Mouse (Mus musculus): Measurements from ENCODE around the gene Ptpn23. TPM values are rescaled to one million over a fixed set of nuclear protein-coding genes. Genes with fewer than 3 reads are reported as not detected.
"Not testable (repeated sequence)": the region's sequence is repeated elsewhere in the genome, so short reads cannot be mapped to it uniquely, and the experiment has no call there.

Ptpn23 gene
- total RNA-seq (2021): 10 to 100 TPM; 50.5 to 82.0 TPM
- long read RNA-seq, experiment 1, partial matches to known transcripts: 8 of 9 reads
- long read RNA-seq, experiment 1, other reads (novel, unspliced or antisense): 1 of 9 reads
- long read RNA-seq, experiment 2, partial matches to known transcripts: 5 of 5 reads
- long read RNA-seq, experiment 2, other reads (novel, unspliced or antisense): 0 of 5 reads

DNA sequence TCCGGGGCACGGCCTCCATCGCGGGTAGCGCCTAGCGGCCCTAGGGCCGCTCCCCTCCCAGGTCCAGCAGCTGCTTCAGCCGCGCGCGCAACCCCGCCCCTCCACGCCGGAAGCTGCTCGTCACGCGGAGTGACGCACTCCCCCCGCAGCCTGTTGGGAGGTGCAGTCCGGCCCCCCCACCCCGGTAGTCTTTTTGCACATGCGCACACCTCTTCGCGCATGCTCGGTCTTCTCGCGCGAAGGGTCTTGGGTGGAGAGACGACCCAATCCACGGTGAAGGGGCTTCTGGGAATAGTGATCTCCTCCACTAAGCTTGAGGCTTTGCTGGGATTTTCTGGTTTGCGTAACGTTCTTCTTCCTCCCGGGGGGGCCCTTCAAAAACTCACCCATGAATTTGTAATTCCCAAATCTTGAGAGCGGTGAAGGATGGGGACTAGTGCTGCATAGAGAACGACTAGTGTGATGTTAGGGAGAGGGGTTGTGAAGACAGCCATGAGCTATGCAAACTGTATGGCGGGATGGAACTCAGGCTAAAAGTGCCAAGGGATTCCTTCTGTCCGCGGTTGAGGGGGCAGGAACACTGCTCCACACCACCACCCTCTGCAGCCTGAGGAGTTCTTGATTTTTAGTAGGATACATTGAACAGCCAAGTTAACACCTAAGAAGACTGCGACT lies at the start of gene Ptpn23:
Ptpn23 (minus strand) TSS at position 115 of the 675 bp plus-strand sequence.
- peak; percentile 97 to 98 for DNase-seq

DNA sequence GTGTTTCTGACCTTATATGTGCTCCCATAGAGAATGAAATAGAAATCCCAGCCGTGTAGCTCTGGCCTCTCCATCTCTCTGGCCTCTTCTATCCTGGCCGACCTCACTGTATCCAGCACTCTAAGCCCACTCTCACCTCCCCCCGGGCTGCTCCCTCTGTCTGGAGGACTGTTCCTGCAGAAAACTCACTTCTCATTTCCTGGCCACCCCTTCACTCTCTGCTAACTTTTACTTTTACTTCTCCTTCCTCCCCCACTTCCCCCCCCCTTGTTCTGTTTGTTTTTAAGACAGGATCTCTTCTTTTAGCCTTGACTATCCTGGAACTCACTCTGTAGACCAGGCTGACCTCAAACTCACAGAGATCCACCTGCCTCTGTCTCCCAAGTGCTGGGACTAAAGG lies 44.5 kb upstream of the Ptpn23 start:
- DNase-seq: no peak

GRCm38 (mm10) chr9:110448857-110449617 lies 41.0 kb upstream of the Ptpn23 start:
- peak; percentile 64 to 79 for DNase-seq

- no peak for DNase-seq
These were observed 40.3 kb upstream of the Ptpn23 start for GRCm38 (mm10) chr9:110448356-110448755.

GRCm38 (mm10) chr9:110440559-110440958 lies 32.5 kb upstream of the Ptpn23 start:
- DNase-seq: no peak

- DNase-seq: no peak
These were observed 32.0 kb upstream of the Ptpn23 start for GRCm38 (mm10) chr9:110440049-110440448.

GRCm38 (mm10) chr9:110436041-110436440 lies 28.0 kb upstream of the Ptpn23 start:
- DNase-seq: no peak

GRCm38 (mm10) chr9:110433045-110433444 lies 25.0 kb upstream of the Ptpn23 start:
- no peak for DNase-seq

- DNase-seq: no peak
These were observed 23.2 kb upstream of the Ptpn23 start for GRCm38 (mm10) chr9:110431241-110431640.

DNA sequence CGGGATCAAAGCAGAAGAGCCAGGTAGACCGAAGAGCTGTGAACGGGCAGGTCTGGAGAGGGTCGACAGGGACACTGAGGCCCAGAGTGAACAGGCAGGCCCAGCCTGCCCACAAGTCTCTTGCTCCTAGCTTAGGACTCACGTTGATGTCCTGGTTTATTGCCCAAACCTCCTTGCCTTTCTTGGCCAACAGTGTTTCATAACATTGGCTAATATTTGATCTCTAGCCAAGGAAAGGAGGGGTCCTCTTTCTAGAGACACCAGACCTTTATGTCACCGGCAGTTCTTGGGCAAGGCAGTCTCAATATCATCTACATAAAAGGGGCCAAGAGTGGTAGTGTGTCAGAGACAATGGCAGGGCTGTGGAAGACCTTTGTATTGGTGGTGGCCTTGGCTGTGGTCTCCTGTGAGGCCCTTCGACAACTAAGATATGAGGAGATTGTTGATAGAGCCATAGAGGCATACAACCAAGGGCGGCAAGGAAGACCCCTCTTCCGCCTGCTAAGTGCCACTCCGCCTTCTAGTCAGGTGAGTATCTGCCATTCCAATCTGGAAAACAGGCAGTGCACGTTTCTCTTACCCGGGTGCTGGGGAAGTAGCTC lies 11.6 kb upstream of the Ptpn23 start, which contains the start of gene Ngp:
Ngp (plus strand) TSS at position 237 of the 602 bp plus-strand sequence.
- no peak for DNase-seq

DNA sequence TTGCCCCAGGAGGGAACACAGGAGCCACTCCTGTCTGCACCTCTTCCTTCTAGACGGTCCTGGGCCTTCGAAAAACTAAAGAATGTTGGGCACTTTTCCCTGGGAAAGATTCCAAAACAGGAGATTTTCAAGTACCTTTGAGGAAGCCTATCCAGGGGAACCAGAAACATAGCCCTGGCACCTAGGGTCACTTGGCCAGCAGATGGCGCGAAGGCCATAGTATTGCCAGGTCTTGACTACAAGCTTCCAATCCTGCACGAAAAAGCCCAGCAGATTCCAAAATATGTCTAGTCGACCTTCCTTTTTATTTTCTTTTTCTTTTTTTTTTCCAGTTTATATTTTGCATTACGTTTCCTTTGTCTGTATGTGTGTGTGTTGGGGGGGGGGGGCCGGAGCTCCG lies 5.8 kb upstream of the Ptpn23 start:
- peak; percentile 48 to 60 for DNase-seq

DNA sequence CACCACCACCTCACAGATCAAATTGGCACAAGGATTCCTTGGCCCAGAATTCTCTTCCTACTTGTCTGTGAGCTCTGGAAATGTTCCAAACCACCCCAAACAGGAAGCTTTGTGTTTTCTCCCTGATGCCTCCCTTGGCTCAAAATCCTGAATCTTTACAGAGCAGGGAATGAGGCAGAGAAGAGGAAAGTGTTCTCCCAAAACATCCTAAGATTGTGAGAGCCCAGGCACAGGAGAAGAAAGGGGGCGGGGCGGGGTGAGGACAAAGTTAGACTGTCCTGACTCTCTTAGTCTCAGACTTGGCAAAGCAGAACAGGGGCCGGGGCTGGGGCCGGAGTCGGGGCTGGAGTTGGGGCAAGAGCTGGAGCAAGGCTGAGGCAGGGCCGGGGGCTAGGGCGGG lies 4.9 kb upstream of the Ptpn23 start:
- DNase-seq: no peak

DNA sequence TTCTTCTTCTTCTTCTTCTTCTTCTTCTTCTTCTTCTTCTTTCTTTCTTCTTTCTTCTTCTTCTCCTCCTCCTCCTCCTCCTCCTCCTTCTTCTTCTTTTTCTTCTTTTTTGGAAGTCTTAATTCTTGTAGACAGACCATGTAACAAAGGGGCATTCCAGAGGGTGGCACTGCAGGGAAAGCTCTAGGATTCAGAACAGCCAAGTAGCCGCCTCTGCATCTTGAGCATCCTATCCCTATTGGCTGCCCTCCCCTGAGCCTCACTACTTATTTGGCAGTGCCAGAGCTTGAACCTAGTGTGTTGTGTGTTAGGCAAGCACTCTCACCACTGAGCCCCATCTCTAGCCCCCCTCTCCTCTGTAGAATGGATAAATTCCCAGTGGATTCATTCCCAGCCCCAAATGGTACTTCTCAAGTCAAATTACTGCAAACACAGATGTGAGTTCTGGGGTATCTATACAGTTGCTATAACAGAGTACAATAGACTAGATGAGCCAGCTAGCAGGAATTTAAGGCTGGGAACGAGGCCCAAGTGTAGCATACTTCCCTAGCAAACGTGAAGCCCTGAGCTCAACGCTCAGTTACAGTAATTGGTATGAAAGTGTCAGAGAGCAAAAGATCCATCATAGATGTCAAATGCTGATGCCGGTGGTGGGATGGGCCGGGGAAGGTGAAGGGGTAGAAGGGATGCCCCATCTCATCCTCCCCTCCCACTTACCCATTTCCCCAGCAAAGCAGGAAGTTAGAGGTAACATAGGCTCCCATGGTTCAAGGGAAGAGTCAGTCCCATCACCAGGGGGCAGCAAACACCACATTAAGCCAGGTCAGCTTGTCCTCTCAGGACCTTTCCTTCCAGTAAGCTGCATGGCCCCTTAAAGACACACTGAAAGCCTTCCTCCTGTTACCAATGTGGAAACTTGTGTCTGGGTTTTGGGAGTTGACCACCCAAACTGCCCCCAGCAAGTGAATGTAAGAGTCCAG lies 3.2 kb upstream of the Ptpn23 start:
- DNase-seq: peak; percentile 85 to 92

DNA sequence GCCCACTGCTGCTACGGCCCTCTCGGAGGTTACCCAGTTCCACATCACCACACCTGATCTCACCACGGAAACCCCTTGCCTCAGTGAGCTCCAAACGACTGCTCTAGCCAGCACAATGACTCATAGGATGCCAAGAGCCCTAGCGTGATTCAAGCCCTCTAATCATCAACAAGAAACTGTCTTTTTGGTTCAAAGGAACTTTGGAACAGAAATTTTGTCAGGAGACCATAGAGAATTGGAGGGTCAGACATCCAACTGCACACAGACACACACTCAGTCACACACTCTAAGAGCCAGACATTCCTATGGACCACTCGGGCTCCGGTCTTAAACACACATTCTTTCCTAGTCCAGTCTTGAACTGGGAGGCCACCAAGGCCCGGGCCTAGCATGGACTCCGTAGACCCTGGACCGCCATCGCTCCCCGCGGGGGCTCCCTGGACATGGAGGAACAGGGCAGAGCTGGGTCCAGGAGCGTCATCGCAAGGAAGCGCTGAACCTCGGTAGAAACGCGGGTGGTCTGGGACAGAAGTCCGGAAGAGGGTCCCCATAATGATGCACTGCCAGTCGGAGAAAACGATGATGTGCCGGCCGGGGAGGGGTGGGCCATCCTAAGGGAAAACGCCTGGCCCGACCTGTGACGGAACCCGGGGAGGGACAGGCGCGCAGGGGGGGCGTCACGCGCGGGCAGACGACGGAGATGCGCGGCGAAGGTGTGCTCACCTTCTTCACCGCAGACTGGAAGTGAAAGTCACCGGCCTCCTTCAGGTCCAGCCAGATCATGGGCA lies 508 bp downstream of the Ptpn23 start:
- peak in 1 of 2 experiments; percentile 45 for DNase-seq

GRCm38 (mm10) chr9:110403240-110403639 lies 4.8 kb downstream of the Ptpn23 start:
- not testable (repeated sequence) for DNase-seq

DNA sequence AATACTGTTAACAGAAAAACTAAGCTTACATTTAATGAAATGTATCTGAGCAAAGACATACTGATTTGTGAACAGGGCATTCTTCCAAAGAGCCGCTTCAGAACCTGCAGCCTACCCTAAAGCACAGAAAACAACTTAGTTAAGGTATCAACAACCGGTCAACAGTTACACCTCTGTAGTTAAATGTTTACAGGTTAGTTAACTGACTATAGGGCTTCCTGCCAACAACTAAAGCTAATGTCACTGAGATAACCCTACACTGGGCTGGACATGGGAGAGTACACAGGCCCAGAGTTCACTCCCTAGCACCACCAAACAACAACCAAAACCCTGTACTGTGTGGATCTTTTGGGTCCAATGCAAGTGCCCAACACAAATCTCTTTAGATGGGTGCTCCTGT lies 5.3 kb downstream of the Ptpn23 start:
- no peak for DNase-seq

GRCm38 (mm10) chr9:110400650-110401049 lies 7.4 kb downstream of the Ptpn23 start:
- DNase-seq: peak; percentile 52 to 63

- no peak for DNase-seq
These were observed 14.7 kb downstream of the Ptpn23 start for GRCm38 (mm10) chr9:110393295-110393694.

- peak; percentile 39 to 43 for DNase-seq
These were observed 17.2 kb downstream of the Ptpn23 start for GRCm38 (mm10) chr9:110390843-110391242.

GRCm38 (mm10) chr9:110388011-110388410 lies 20.0 kb downstream of the Ptpn23 start:
- no peak for DNase-seq

Data from adrenal gland, postnatal 36 days (tissue).